Mouse (Mus musculus) layer of hippocampus, postnatal 25 days (tissue): ENCODE results near the gene Nts. TPM values are rescaled to one million over a fixed set of nuclear protein-coding genes. Genes with fewer than 3 reads are reported as not detected.
"Not testable (repeated sequence)": the region's sequence is repeated elsewhere in the genome, so short reads cannot be mapped to it uniquely, and the experiment has no call there.

Experiments used
- DNase-seq, 2 experiments: peaks; one replicate each; pipeline ENCODE4 v3.0.0; 2022; ENCODE audit warnings: mixed read lengths in 2 of 2, low spot score in 1 of 2; ENCODE audit errors: extremely low spot score in 1 of 2
- total RNA-seq, 2 experiments: library from RNA; stranded (reverse); gene quantifications; 2 replicates each; pipeline ENCODE4 v1.2.3; 2021

The Nts gene
- total RNA-seq, result 10 to 100 TPM; 10.9 to 11.2 TPM

GRCm38 (mm10) chr10:102490386-102490785 is at the start of gene Nts:
TSS of gene Nts (minus strand) at chr10:102490486.
- no peak for DNase-seq

GRCm38 (mm10) chr10:102527901-102528300 is 37.6 kb upstream of the Nts start:
- DNase-seq, result no peak

GRCm38 (mm10) chr10:102514159-102514558 is 23.9 kb upstream of the Nts start:
- DNase-seq, result no peak

- no peak for DNase-seq
These were observed 21.6 kb upstream of the Nts start, which contains the start of gene Rassf9 for GRCm38 (mm10) chr10:102511807-102512461. TSS of gene Rassf9 (plus strand) at chr10:102512222.

GRCm38 (mm10) chr10:102511461-102511806 is 21.1 kb upstream of the Nts start:
- DNase-seq, result no peak

GRCm38 (mm10) chr10:102507386-102507785 is 17.1 kb upstream of the Nts start:
- no peak for DNase-seq

- DNase-seq, result peak in 1 of 2 experiments; percentile 18
These were observed 8.5 kb upstream of the Nts start for GRCm38 (mm10) chr10:102498754-102499153.

GRCm38 (mm10) chr10:102491792-102492191 is 1.5 kb upstream of the Nts start:
- DNase-seq, result peak; percentile 22 to 76

GRCm38 (mm10) chr10:102469412-102469811 is 20.9 kb downstream of the Nts start:
- no peak for DNase-seq

GRCm38 (mm10) chr10:102451756-102452155 is 38.5 kb downstream of the Nts start:
- DNase-seq, result peak in 1 of 2 experiments; percentile 39

- peak in 1 of 2 experiments; percentile 64 for DNase-seq
These were observed 40.8 kb downstream of the Nts start for GRCm38 (mm10) chr10:102449449-102449848.

- no peak for DNase-seq
These were observed 45.3 kb downstream of the Nts start for GRCm38 (mm10) chr10:102444912-102445556.

GRCm38 (mm10) chr10:102435467-102435866 is 54.8 kb downstream of the Nts start:
- not testable (repeated sequence) for DNase-seq

GRCm38 (mm10) chr10:102435048-102435447 is 55.2 kb downstream of the Nts start:
- peak; percentile 15 to 62 for DNase-seq

Other genes with a start within 250 kb of the Nts start
- gene Rassf9, start 21.7 kb upstream of the Nts start, total RNA-seq, result 1 to 10 TPM; 1.8 to 2.6 TPM